Mouse (Mus musculus): ENCODE results near the gene Tcf7l1. TPM values are rescaled to one million over a fixed set of nuclear protein-coding genes. Genes with fewer than 3 reads are reported as not detected.
"Not testable (repeated sequence)": the region's sequence is repeated elsewhere in the genome, so short reads cannot be mapped to it uniquely, and the experiment has no call there.

Gene Tcf7l1
- total RNA-seq (2021), result 1 to 10 TPM; 6.0 TPM
- long read RNA-seq, partial matches to known transcripts, result 0 of 1 reads
- long read RNA-seq, other reads (novel, unspliced or antisense), result 0 of 1 reads

- peak; percentile 96 to 97 for DNase-seq (ENCODE audit: low spot score in 2 of 2)
Observed at GRCm38 (mm10) chr6:72788892-72789699, at the start of gene Tcf7l1. Gene Tcf7l1 (minus strand): TSS chr6:72789254.

- DNase-seq (ENCODE audit: low spot score in 2 of 2), result no peak
Observed at GRCm38 (mm10) chr6:72837756-72838155, 48.7 kb upstream of the Tcf7l1 start.

GRCm38 (mm10) chr6:72834518-72834917, 45.5 kb upstream of the Tcf7l1 start:
- DNase-seq (ENCODE audit: low spot score in 2 of 2), result no peak

GRCm38 (mm10) chr6:72831858-72832257, 42.8 kb upstream of the Tcf7l1 start:
- DNase-seq (ENCODE audit: low spot score in 2 of 2), result no peak

- peak; percentile 80 for DNase-seq (ENCODE audit: low spot score in 2 of 2)
Observed at GRCm38 (mm10) chr6:72831276-72831675, 42.2 kb upstream of the Tcf7l1 start.

- no peak for DNase-seq (ENCODE audit: low spot score in 2 of 2)
Observed at GRCm38 (mm10) chr6:72828857-72829256, 39.8 kb upstream of the Tcf7l1 start.

GRCm38 (mm10) chr6:72828037-72828436, 39.0 kb upstream of the Tcf7l1 start:
- not testable (repeated sequence) for DNase-seq (ENCODE audit: low spot score in 2 of 2)

- DNase-seq (ENCODE audit: low spot score in 2 of 2), result no peak
Observed at GRCm38 (mm10) chr6:72825762-72826161, 36.7 kb upstream of the Tcf7l1 start.

- no peak for DNase-seq (ENCODE audit: low spot score in 2 of 2)
Observed at GRCm38 (mm10) chr6:72824971-72825737, 36.1 kb upstream of the Tcf7l1 start.

GRCm38 (mm10) chr6:72813456-72813855, 24.4 kb upstream of the Tcf7l1 start:
- no peak for DNase-seq (ENCODE audit: low spot score in 2 of 2)

GRCm38 (mm10) chr6:72810248-72810647, 21.2 kb upstream of the Tcf7l1 start:
- no peak for DNase-seq (ENCODE audit: low spot score in 2 of 2)

GRCm38 (mm10) chr6:72809522-72810149, 20.6 kb upstream of the Tcf7l1 start:
- DNase-seq (ENCODE audit: low spot score in 2 of 2), result no peak

- DNase-seq (ENCODE audit: low spot score in 2 of 2), result no peak
Observed at GRCm38 (mm10) chr6:72808342-72808741, 19.3 kb upstream of the Tcf7l1 start.

- DNase-seq (ENCODE audit: low spot score in 2 of 2), result no peak
Observed at GRCm38 (mm10) chr6:72803669-72804068, 14.6 kb upstream of the Tcf7l1 start.

- no peak for DNase-seq (ENCODE audit: low spot score in 2 of 2)
Observed at GRCm38 (mm10) chr6:72802119-72802518, 13.1 kb upstream of the Tcf7l1 start.

- no peak for DNase-seq (ENCODE audit: low spot score in 2 of 2)
Observed at GRCm38 (mm10) chr6:72800641-72801040, 11.6 kb upstream of the Tcf7l1 start.

GRCm38 (mm10) chr6:72797763-72798162, 8.7 kb upstream of the Tcf7l1 start:
- DNase-seq (ENCODE audit: low spot score in 2 of 2), result no peak

- DNase-seq (ENCODE audit: low spot score in 2 of 2), result no peak
Observed at GRCm38 (mm10) chr6:72795444-72795843, 6.4 kb upstream of the Tcf7l1 start.

- no peak for DNase-seq (ENCODE audit: low spot score in 2 of 2)
Observed at GRCm38 (mm10) chr6:72794870-72795269, 5.8 kb upstream of the Tcf7l1 start.

- DNase-seq (ENCODE audit: low spot score in 2 of 2), result no peak
Observed at GRCm38 (mm10) chr6:72792641-72793040, 3.6 kb upstream of the Tcf7l1 start.

All from layer of hippocampus, postnatal 10 days (tissue).